Mouse (Mus musculus): ENCODE data around the gene Pawr. TPM values are rescaled to one million over a fixed set of nuclear protein-coding genes. Genes with fewer than 3 reads are reported as not detected.

Gene Pawr
- total RNA-seq, 2 experiments from 2014 or later, result 6.7 to 10.4 TPM

- DNase-seq, result no peak
Observed at GRCm38 (mm10) chr10:108355392-108355775, 23.5 kb downstream of the Pawr start.

- DNase-seq, result no peak
Observed at GRCm38 (mm10) chr10:108356601-108357187, 24.8 kb downstream of the Pawr start.

- DNase-seq, result peak; percentile 21
Observed at GRCm38 (mm10) chr10:108359974-108360373, 28.1 kb downstream of the Pawr start.

- DNase-seq, result no peak
Observed at GRCm38 (mm10) chr10:108360801-108361200, 28.9 kb downstream of the Pawr start.

- DNase-seq, result no peak
Observed at GRCm38 (mm10) chr10:108361419-108362155, 29.7 kb downstream of the Pawr start.

- no peak for DNase-seq
Observed at GRCm38 (mm10) chr10:108363932-108364331, 32.0 kb downstream of the Pawr start.

- no peak for DNase-seq
Observed at GRCm38 (mm10) chr10:108364946-108365719, 33.2 kb downstream of the Pawr start.

GRCm38 (mm10) chr10:108366251-108366650 is 34.3 kb downstream of the Pawr start:
- DNase-seq, result no peak

GRCm38 (mm10) chr10:108368358-108368757 is 36.4 kb downstream of the Pawr start:
- no peak for DNase-seq

- DNase-seq, result no peak
Observed at GRCm38 (mm10) chr10:108372258-108372657, 40.3 kb downstream of the Pawr start.

GRCm38 (mm10) chr10:108372858-108373257 is 40.9 kb downstream of the Pawr start:
- DNase-seq, result no peak

- no peak for DNase-seq
Observed at GRCm38 (mm10) chr10:108375796-108376195, 43.9 kb downstream of the Pawr start.

- no peak for DNase-seq
Observed at GRCm38 (mm10) chr10:108376366-108376765, 44.4 kb downstream of the Pawr start.

GRCm38 (mm10) chr10:108377369-108377768 is 45.4 kb downstream of the Pawr start:
- DNase-seq, result no peak

GRCm38 (mm10) chr10:108378062-108378461 is 46.1 kb downstream of the Pawr start:
- DNase-seq, result no peak

- no peak for DNase-seq
Observed at GRCm38 (mm10) chr10:108378479-108378878, 46.6 kb downstream of the Pawr start.

GRCm38 (mm10) chr10:108380715-108381114 is 48.8 kb downstream of the Pawr start:
- peak; percentile 24 for DNase-seq

GRCm38 (mm10) chr10:108384153-108384769 is 52.3 kb downstream of the Pawr start:
- no peak for DNase-seq

- no peak for DNase-seq
Observed at GRCm38 (mm10) chr10:108385480-108385955, 53.6 kb downstream of the Pawr start.

- no peak for DNase-seq
Observed at GRCm38 (mm10) chr10:108388410-108388915, 56.5 kb downstream of the Pawr start.

GRCm38 (mm10) chr10:108389178-108389926 is 57.4 kb downstream of the Pawr start:
- DNase-seq, result no peak

GRCm38 (mm10) chr10:108389927-108390287 is 58.0 kb downstream of the Pawr start:
- peak; percentile 20 for DNase-seq
